Mouse (Mus musculus): ENCODE measurements around the gene Magoh. TPM values are rescaled to one million over a fixed set of nuclear protein-coding genes. Genes with fewer than 3 reads are reported as not detected.

Magoh gene
- total RNA-seq, 2 experiments from 2014 or later = 37.6 to 41.9 TPM

Other genes with a start within 250 kb of the Magoh start
- under 1 TPM; 0.28 to 0.62 TPM for gene Dmrtb1, start 195.5 kb upstream of the Magoh start, total RNA-seq (2021)
- 100 to 1,000 TPM in 1 of 2 experiments, 10 to 100 TPM in 1; 82.9 to 110 TPM for gene Lrp8, start 77.5 kb upstream of the Magoh start, total RNA-seq (2021)
- gene 0610037L13Rik, start 10.1 kb downstream of the Magoh start, total RNA-seq (2021) = 10 to 100 TPM; 64.8 to 71.3 TPM
- 1 to 10 TPM; 6.7 to 7.3 TPM for gene Cpt2, start 43.9 kb downstream of the Magoh start, total RNA-seq (2021)
- not detected for gene Slc1a7, start 88.6 kb downstream of the Magoh start, total RNA-seq (2021)
- gene Podn, start 216.7 kb downstream of the Magoh start, total RNA-seq (2021) = 10 to 100 TPM in 1 of 2 experiments, 1 to 10 TPM in 1; 7.8 to 10.0 TPM

Measured in layer of hippocampus, postnatal 25 days (tissue).